ENCODE assay signal across 8 mouse cellular contexts in genomic region chr15:12550919-12551318, GRCm38 (mm10).
DNase-seq lines count a peak whose midpoint lies in the region; ATAC-seq and TF ChIP-seq lines count a peak whose summit lies in the region.
"Had no signal": no experiment of that assay in that cellular context is flagged by ENCODE, and none has a peak within 500 bp of the region (broad histone marks: within the 10 kb centered on the region; RNA-seq: fewer than 3 reads in every experiment).

No protein-coding gene starts in this region.

- no peak for TF ChIP-seq POLR2A in CH12.LX (IDR thresholded peaks at IDR 0.05; ENCODE audit: low read depth, low read length)

- peak overlapping the region; percentile 95 for H3K4me2 ChIP-seq in kidney, embryonic 15.5 days
- H3K4me2 ChIP-seq in CH12.LX (ENCODE audit: insufficient read depth, low read depth, poor library complexity, severe bottlenecking), result no peak overlapping the region

- DNase-seq in kidney, adult 11 months, result no peak
- no peak for DNase-seq in CH12.LX (ENCODE audit: extremely low read depth)
- DNase-seq in ES-CJ7 (ENCODE audit: low read depth, low spot score), result peak; percentile 41
- peak; percentile 47 to 67 for DNase-seq in kidney, postnatal 4 days
- no peak for DNase-seq in gastrocnemius, adult 8-10 months (ENCODE audit: low spot score in 2 of 2)
- DNase-seq in testis, postnatal 14 days (ENCODE audit: low spot score), result no peak
- DNase-seq: right cerebral cortex, postnatal 25 days had no signal

- 33% methylated on average over 3 of the region's 3 CpGs for WGBS in kidney, embryonic 15.5 days

- peak overlapping the region; percentile 85; the same call in 1 of the 2 replicates for H3K27ac ChIP-seq in kidney, embryonic 15.5 days
- no peak overlapping the region for H3K27ac ChIP-seq in CH12.LX (ENCODE audit: insufficient read depth, low read depth)

- no peaks in the 10 kb centered on the region for H3K79me2 ChIP-seq in CH12.LX (replicated peaks; ENCODE audit: control insufficient read depth, extremely low read depth, insufficient read depth, poor library complexity, severe bottlenecking)

- H3K27me3 ChIP-seq in kidney, embryonic 15.5 days, result no peaks in the 10 kb centered on the region
- no peaks in the 10 kb centered on the region for H3K27me3 ChIP-seq in CH12.LX (replicated peaks)

- H3K4me1 ChIP-seq in kidney, embryonic 15.5 days, result peaks cover 49% of the 10 kb centered on the region
- H3K4me1 ChIP-seq in CH12.LX (ENCODE audit: control insufficient read depth in 1 of 2, insufficient read depth in 2 of 2), result no peaks in the 10 kb centered on the region

- TF ChIP-seq EP300 in CH12.LX (IDR thresholded peaks at IDR 0.05; ENCODE audit: low read length), result no peak

- dilution Hi-C loops in CH12.LX (cut with MboI; ENCODE audit: extremely low pct_ligation_motif_present, extremely low pct_unique_long_range_greater_than_20kb, low sequenced_read_pairs), result no loop called here

- H3K9ac ChIP-seq in kidney, embryonic 15.5 days, result no peak overlapping the region
- H3K9ac ChIP-seq in CH12.LX (ENCODE audit: insufficient read depth, low read depth), result no peak overlapping the region

- in situ Hi-C loops in CH12.LX (cut with MboI; ENCODE audit: low pct_ligation_motif_present, low pct_unique_long_range_greater_than_20kb, low sequenced_read_pairs), result no loop called here

- H3K9me3 ChIP-seq in kidney, embryonic 15.5 days (replicated peaks), result no peaks in the 10 kb centered on the region
- no peaks in the 10 kb centered on the region for H3K9me3 ChIP-seq in CH12.LX (replicated peaks; ENCODE audit: low read length)

- no peaks in the 10 kb centered on the region for H3K36me3 ChIP-seq in kidney, embryonic 15.5 days
- H3K36me3 ChIP-seq in CH12.LX (replicated peaks in 1 of 2; ENCODE audit: control insufficient read depth in 1 of 2, insufficient read depth in 1 of 2, low read length in 1 of 2), result no peaks in the 10 kb centered on the region

- peak; percentile 26 for TF ChIP-seq RAD21 in CH12.LX (IDR thresholded peaks at IDR 0.05; ENCODE audit: low read depth, low read length)

- ATAC-seq in kidney, embryonic 15.5 days (replicated peaks; ENCODE audit: low FRiP score), result no peak

- peak in 1 of 2 experiments; percentile 54; a peak in 2 of 4 replicates for TF ChIP-seq CTCF in CH12.LX (conservative IDR thresholded peaks at IDR 0.05 in 1 of 2, IDR thresholded peaks at IDR 0.05 in 1 of 2; ENCODE audit: low read depth in 2 of 2, low read length in 2 of 2)

- H3K4me3 ChIP-seq in kidney, embryonic 15.5 days (replicated peaks), result no peak overlapping the region
- no peak overlapping the region for H3K4me3 ChIP-seq in CH12.LX (replicated peaks in 1 of 3; ENCODE audit: low read depth in 2 of 3, low read length in 2 of 3, poor library complexity in 1 of 3)

TF ChIP-seq in CH12.LX, 34 proteins besides CTCF, POLR2A, EP300 and RAD21:
- TF ChIP-seq POLR2AphosphoS2 (IDR thresholded peaks at IDR 0.05; ENCODE audit: low read depth, low read length) (no peak), SMC3 (IDR thresholded peaks at IDR 0.05; ENCODE audit: low read depth, low read length) (peak; percentile 61)

Comparison
In these comparisons a context has a peak if more than half of its experiments do, and no peak if none do; other contexts are left out.
1. DNase-seq: peak in ES-CJ7 (single experiment) and kidney, postnatal 4 days (2 of 2); none in kidney, adult 11 months (single experiment), CH12.LX (single experiment), gastrocnemius, adult 8-10 months (0 of 2) and testis, postnatal 14 days (single experiment).